Mouse (Mus musculus) lung, postnatal 4 days (tissue): Measurements from ENCODE around the gene Dcst1.

Experiments
- DNase-seq, 2 experiments: peaks; one replicate each; pipeline ENCODE4 v3.0.0; 2021

Gene Dcst1

GRCm38 (mm10) chr3:89360237-89360636 is 4.8 kb downstream of the Dcst1 start:
- no peak for DNase-seq

GRCm38 (mm10) chr3:89359630-89360029 is 5.4 kb downstream of the Dcst1 start:
- no peak for DNase-seq

- DNase-seq = no peak
These were observed 9.0 kb downstream of the Dcst1 start for GRCm38 (mm10) chr3:89356029-89356428.

- no peak for DNase-seq
These were observed 9.5 kb downstream of the Dcst1 start for GRCm38 (mm10) chr3:89355512-89355902.

- DNase-seq = peak; percentile 88 to 93
These were observed 10.1 kb downstream of the Dcst1 start for GRCm38 (mm10) chr3:89354816-89355511.

- no peak for DNase-seq
These were observed 13.8 kb downstream of the Dcst1 start for GRCm38 (mm10) chr3:89351271-89351670.

- peak; percentile 91 to 95 for DNase-seq
These were observed 15.1 kb downstream of the Dcst1 start, which contains the start of gene Adam15 for GRCm38 (mm10) chr3:89349869-89350501. TSS of gene Adam15 (minus strand) at chr3:89349996.

GRCm38 (mm10) chr3:89348911-89349868 is 15.9 kb downstream of the Dcst1 start:
- DNase-seq = peak; percentile 82 to 84

- DNase-seq = peak; percentile 51 to 65
These were observed 17.1 kb downstream of the Dcst1 start for GRCm38 (mm10) chr3:89347916-89348315.

GRCm38 (mm10) chr3:89346815-89347540 is 18.1 kb downstream of the Dcst1 start:
- DNase-seq = no peak

GRCm38 (mm10) chr3:89343279-89343678 is 21.8 kb downstream of the Dcst1 start:
- DNase-seq = no peak

- no peak for DNase-seq
These were observed 23.3 kb downstream of the Dcst1 start for GRCm38 (mm10) chr3:89341794-89342193.

GRCm38 (mm10) chr3:89340465-89340864 is 24.6 kb downstream of the Dcst1 start:
- DNase-seq = peak; percentile 67 to 84

- peak; percentile 80 to 85 for DNase-seq
These were observed 25.6 kb downstream of the Dcst1 start for GRCm38 (mm10) chr3:89339416-89339815.

- DNase-seq = peak; percentile 70 to 78
These were observed 27.1 kb downstream of the Dcst1 start, which contains the start of gene Efna4 for GRCm38 (mm10) chr3:89337721-89338578. TSS of gene Efna4 (minus strand) at chr3:89338028.

GRCm38 (mm10) chr3:89337062-89337720 is 27.9 kb downstream of the Dcst1 start:
- DNase-seq = no peak

- no peak for DNase-seq
These were observed 28.5 kb downstream of the Dcst1 start for GRCm38 (mm10) chr3:89336529-89336928.

- DNase-seq = no peak
These were observed 32.0 kb downstream of the Dcst1 start for GRCm38 (mm10) chr3:89333053-89333452.

- no peak for DNase-seq
These were observed 32.6 kb downstream of the Dcst1 start for GRCm38 (mm10) chr3:89332476-89332875.

GRCm38 (mm10) chr3:89332013-89332412 is 33.0 kb downstream of the Dcst1 start:
- DNase-seq = no peak

GRCm38 (mm10) chr3:89331561-89331960 is 33.5 kb downstream of the Dcst1 start:
- DNase-seq = no peak
